Mouse (Mus musculus) myocyte (in vitro differentiated cells): ENCODE measurements at regions not wholly inside any gene's neighbourhood (a gene's known extent, or its start where the extent isn't known, plus 50 kb on each side); places are given as distances from the start of the nearest gene placed in this dataset.

ENCODE experiments used
- H3K27me3 ChIP-seq: one replicate; pipeline ENCODE4 v1.6.1; 2011; ENCODE audit not compliant: control insufficient read depth, insufficient read depth, insufficient read length
- H3K36me3 ChIP-seq: one replicate; pipeline ENCODE4 v1.6.1; 2011; ENCODE audit not compliant: control insufficient read depth, insufficient read depth
- H3K4me2 ChIP-seq: one replicate; pipeline ENCODE4 v1.6.1; 2011; ENCODE audit warnings: low read depth, control low read depth
- H3K4me3 ChIP-seq: one replicate; pipeline ENCODE4 v1.5.1; 2011; ENCODE audit warnings: mild to moderate bottlenecking, control low read depth, moderate library complexity
- H3K79me2 ChIP-seq: one replicate; pipeline ENCODE4 v1.6.1; 2011; ENCODE audit not compliant: control insufficient read depth, insufficient read depth
- H3ac ChIP-seq: one replicate; pipeline ENCODE4 v1.6.1; 2011; ENCODE audit not compliant: control insufficient read depth, insufficient read length
- CEBPB ChIP-seq: IDR thresholded peaks from 2 replicates; pipeline ENCODE4 v1.6.1; 2011; ENCODE audit warnings: mild to moderate bottlenecking, moderate library complexity; ENCODE audit not compliant: poor library complexity, insufficient read depth, severe bottlenecking
- E2F4 ChIP-seq: IDR thresholded peaks from one replicate; pipeline ENCODE4 v1.6.1; 2011; ENCODE audit warnings: mild to moderate bottlenecking, control low read depth, moderate library complexity; ENCODE audit not compliant: insufficient read depth
- MAX ChIP-seq: IDR thresholded peaks from one replicate; pipeline ENCODE4 v1.6.1; 2011; ENCODE audit warnings: low read depth, mild to moderate bottlenecking, control low read depth
- MYOD1 ChIP-seq, 3 experiments: IDR thresholded peaks; one replicate each; pipeline ENCODE4 v1.6.1; 2011; ENCODE audit warnings: control low read depth in 2 of 3, low read depth in 2 of 3, mild to moderate bottlenecking in 2 of 3, moderate library complexity in 1 of 3; ENCODE audit not compliant: insufficient read length in 2 of 3, control insufficient read depth in 1 of 3
- MYOG ChIP-seq, 3 experiments: IDR thresholded peaks; one replicate each; pipeline ENCODE4 v1.6.1; 2011; ENCODE audit warnings: control low read depth in 2 of 3, low read depth in 2 of 3, mild to moderate bottlenecking in 2 of 3; ENCODE audit not compliant: insufficient read length in 2 of 3, control insufficient read depth in 1 of 3, insufficient read depth in 1 of 3
- POLR2A ChIP-seq: IDR thresholded peaks from one replicate; pipeline ENCODE4 v1.6.1; 2011; ENCODE audit warnings: low read depth, mild to moderate bottlenecking, control low read depth, moderate library complexity; ENCODE audit not compliant: insufficient read length
- POLR2AphosphoS2 ChIP-seq: IDR thresholded peaks from one replicate; pipeline ENCODE4 v1.6.1; 2011; ENCODE audit warnings: low read depth, control low read depth; ENCODE audit not compliant: insufficient read length
- REST ChIP-seq: IDR thresholded peaks from one replicate; pipeline ENCODE4 v1.6.1; 2011; ENCODE audit warnings: mild to moderate bottlenecking, control low read depth, moderate library complexity; ENCODE audit not compliant: insufficient read depth, insufficient read length
- SRF ChIP-seq: IDR thresholded peaks from one replicate; pipeline ENCODE4 v1.6.1; 2011; ENCODE audit warnings: low read depth; ENCODE audit not compliant: control insufficient read depth, insufficient read length
- TCF12 ChIP-seq: IDR thresholded peaks from one replicate; pipeline ENCODE4 v1.6.1; 2011; ENCODE audit warnings: mild to moderate bottlenecking, control low read depth; ENCODE audit not compliant: poor library complexity, insufficient read depth, severe bottlenecking
- TCF3 ChIP-seq: IDR thresholded peaks from one replicate; pipeline ENCODE4 v1.6.1; 2011; ENCODE audit warnings: low read depth, control low read depth; ENCODE audit not compliant: insufficient read length
- USF1 ChIP-seq: IDR thresholded peaks from one replicate; pipeline ENCODE4 v1.6.1; 2011; ENCODE audit warnings: low read depth, mild to moderate bottlenecking, control low read depth, moderate library complexity

- H3K4me3 ChIP-seq = no peak overlapping the region
- no peak overlapping the region for H3ac ChIP-seq
- no peaks in the 10 kb centered on the region for H3K27me3 ChIP-seq
- no peak for TF ChIP-seq MAX
- no peak for TF ChIP-seq USF1
- TF ChIP-seq REST = no peak
- TF ChIP-seq TCF3 = no peak
- no peak for TF ChIP-seq E2F4
- no peak for TF ChIP-seq CEBPB
- no peak for TF ChIP-seq MYOG (IDR thresholded peaks at IDR 0.05; ENCODE audit: control insufficient read depth in 1 of 3, insufficient read depth in 1 of 3, insufficient read length in 2 of 3, low read depth in 2 of 3)
- no peak for TF ChIP-seq MYOD1 (IDR thresholded peaks at IDR 0.05; ENCODE audit: control insufficient read depth in 1 of 3, insufficient read length in 2 of 3, low read depth in 2 of 3)
- TF ChIP-seq TCF12 = no peak
- no peak for TF ChIP-seq POLR2A
- no peak for TF ChIP-seq SRF
- no peak for TF ChIP-seq POLR2AphosphoS2
- no peak overlapping the region for H3K4me2 ChIP-seq
- H3K79me2 ChIP-seq = no peaks in the 10 kb centered on the region
- no peaks in the 10 kb centered on the region for H3K36me3 ChIP-seq
Measured at GRCm38 (mm10) chr11:41728839-41729238, 271.8 kb downstream of the Gabrg2 start.

- Histone ChIP-seq H3K4me2 (no peak overlapping the region), H3K27me3 (no peaks in the 10 kb centered on the region), H3K36me3 (no peaks in the 10 kb centered on the region), H3ac (no peak overlapping the region), H3K79me2 (no peaks in the 10 kb centered on the region), H3K4me3 (no peak overlapping the region)
- TF ChIP-seq USF1 = no peak
- TF ChIP-seq E2F4 = no peak
- TF ChIP-seq CEBPB = no peak
- TF ChIP-seq POLR2AphosphoS2 = no peak
- TF ChIP-seq TCF12 = no peak
- no peak for TF ChIP-seq MYOD1 (IDR thresholded peaks at IDR 0.05; ENCODE audit: control insufficient read depth in 1 of 3, insufficient read length in 2 of 3, low read depth in 2 of 3)
- TF ChIP-seq TCF3 = no peak
- TF ChIP-seq POLR2A = no peak
- TF ChIP-seq REST = no peak
- TF ChIP-seq SRF = no peak
- no peak for TF ChIP-seq MYOG (IDR thresholded peaks at IDR 0.05; ENCODE audit: control insufficient read depth in 1 of 3, insufficient read depth in 1 of 3, insufficient read length in 2 of 3, low read depth in 2 of 3)
- no peak for TF ChIP-seq MAX
Measured at GRCm38 (mm10) chr11:41716616-41717015, 284.0 kb downstream of the Gabrg2 start.

- H3ac ChIP-seq = no peak overlapping the region
- no peak for TF ChIP-seq USF1
- no peak for TF ChIP-seq SRF
- TF ChIP-seq E2F4 = no peak
- TF ChIP-seq REST = no peak
- TF ChIP-seq MAX = no peak
- no peak for TF ChIP-seq CEBPB
- no peaks in the 10 kb centered on the region for H3K27me3 ChIP-seq
Measured at GRCm38 (mm10) chr11:41690682-41691081, 310.0 kb downstream of the Gabrg2 start.

DNA sequence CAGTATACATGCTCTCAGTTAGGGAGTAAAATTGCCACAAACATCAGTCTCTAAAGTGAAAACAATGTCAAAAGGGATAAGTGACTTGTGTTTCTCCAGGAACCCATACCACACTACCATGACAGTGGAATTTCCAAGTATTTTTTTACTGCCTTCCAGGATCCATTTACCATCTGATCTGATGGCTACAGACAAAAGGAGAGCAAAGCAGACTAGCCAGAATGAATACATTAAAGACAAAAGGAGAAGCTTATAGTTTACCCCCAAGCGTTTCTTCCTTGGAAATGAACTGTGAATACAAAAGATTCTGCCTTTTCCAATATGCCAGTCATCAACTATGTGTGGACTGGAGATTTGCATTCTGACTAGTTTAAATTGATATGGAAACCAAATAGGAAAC, 317.7 kb downstream of the Gabrg2 start:
- TF ChIP-seq USF1 (no peak), CEBPB (no peak), POLR2A (no peak), E2F4 (no peak), REST (no peak), TCF12 (no peak), TCF3 (no peak), MYOD1 (IDR thresholded peaks at IDR 0.05; ENCODE audit: control insufficient read depth in 1 of 3, insufficient read length in 2 of 3, low read depth in 2 of 3) (no peak), MYOG (IDR thresholded peaks at IDR 0.05; ENCODE audit: control insufficient read depth in 1 of 3, insufficient read depth in 1 of 3, insufficient read length in 2 of 3, low read depth in 2 of 3) (no peak), MAX (no peak), SRF (no peak), POLR2AphosphoS2 (no peak)
- Histone ChIP-seq H3K36me3 (no peaks in the 10 kb centered on the region), H3K79me2 (no peaks in the 10 kb centered on the region), H3ac (no peak overlapping the region), H3K4me3 (no peak overlapping the region), H3K4me2 (no peak overlapping the region), H3K27me3 (no peaks in the 10 kb centered on the region)

More at GRCm38 (mm10) chr11:41690682-41691081, 310.0 kb downstream of the Gabrg2 start:
- Histone ChIP-seq H3K36me3 (no peaks in the 10 kb centered on the region), H3K4me3 (no peak overlapping the region), H3K79me2 (no peaks in the 10 kb centered on the region), H3K4me2 (no peak overlapping the region)

DNA sequence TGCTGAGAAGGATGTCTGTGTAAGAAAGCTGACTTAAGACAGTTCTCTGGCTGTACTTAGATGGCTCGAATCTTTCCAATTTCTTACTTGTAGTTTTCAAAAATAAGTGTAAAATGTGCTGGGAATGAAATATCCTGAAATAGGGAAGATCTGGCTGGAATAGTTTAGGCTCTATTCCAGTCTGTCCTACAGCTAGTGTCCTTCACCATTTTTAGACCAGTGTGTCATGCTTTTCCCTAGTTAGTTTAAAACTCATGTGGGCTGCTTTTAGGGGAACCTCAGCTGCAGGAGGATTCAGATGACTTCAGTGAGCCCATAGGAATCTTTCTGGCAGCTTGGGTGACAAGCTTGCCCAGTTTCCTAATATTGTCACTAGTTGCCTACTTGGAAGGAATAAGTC, 348.1 kb downstream of the Gabrg2 start:
- H3ac ChIP-seq = no peak overlapping the region
- no peak overlapping the region for H3K4me2 ChIP-seq
- no peak overlapping the region for H3K4me3 ChIP-seq
- no peaks in the 10 kb centered on the region for H3K79me2 ChIP-seq
- H3K36me3 ChIP-seq = no peaks in the 10 kb centered on the region
- no peaks in the 10 kb centered on the region for H3K27me3 ChIP-seq
- TF ChIP-seq POLR2AphosphoS2 = no peak
- no peak for TF ChIP-seq TCF12
- no peak for TF ChIP-seq MYOD1 (IDR thresholded peaks at IDR 0.05; ENCODE audit: control insufficient read depth in 1 of 3, insufficient read length in 2 of 3, low read depth in 2 of 3)
- TF ChIP-seq MYOG (IDR thresholded peaks at IDR 0.05; ENCODE audit: control insufficient read depth in 1 of 3, insufficient read depth in 1 of 3, insufficient read length in 2 of 3, low read depth in 2 of 3) = no peak
- no peak for TF ChIP-seq REST
- TF ChIP-seq SRF = no peak
- TF ChIP-seq USF1 = no peak
- TF ChIP-seq MAX = no peak
- TF ChIP-seq TCF3 = no peak
- no peak for TF ChIP-seq E2F4
- no peak for TF ChIP-seq CEBPB
- TF ChIP-seq POLR2A = no peak
